Mouse (Mus musculus) B cell, adult 67 days (primary cell): ENCODE measurements around the gene Camk2n2. TPM values are rescaled to one million over a fixed set of nuclear protein-coding genes. Genes with fewer than 3 reads are reported as not detected.

Experiments
- total RNA-seq, 2 experiments: library from RNA; stranded (reverse); gene quantifications; 4 replicates each; pipeline ENCODE4 v1.2.4; 2023

The Camk2n2 gene
- total RNA-seq, result not detected

DNA sequence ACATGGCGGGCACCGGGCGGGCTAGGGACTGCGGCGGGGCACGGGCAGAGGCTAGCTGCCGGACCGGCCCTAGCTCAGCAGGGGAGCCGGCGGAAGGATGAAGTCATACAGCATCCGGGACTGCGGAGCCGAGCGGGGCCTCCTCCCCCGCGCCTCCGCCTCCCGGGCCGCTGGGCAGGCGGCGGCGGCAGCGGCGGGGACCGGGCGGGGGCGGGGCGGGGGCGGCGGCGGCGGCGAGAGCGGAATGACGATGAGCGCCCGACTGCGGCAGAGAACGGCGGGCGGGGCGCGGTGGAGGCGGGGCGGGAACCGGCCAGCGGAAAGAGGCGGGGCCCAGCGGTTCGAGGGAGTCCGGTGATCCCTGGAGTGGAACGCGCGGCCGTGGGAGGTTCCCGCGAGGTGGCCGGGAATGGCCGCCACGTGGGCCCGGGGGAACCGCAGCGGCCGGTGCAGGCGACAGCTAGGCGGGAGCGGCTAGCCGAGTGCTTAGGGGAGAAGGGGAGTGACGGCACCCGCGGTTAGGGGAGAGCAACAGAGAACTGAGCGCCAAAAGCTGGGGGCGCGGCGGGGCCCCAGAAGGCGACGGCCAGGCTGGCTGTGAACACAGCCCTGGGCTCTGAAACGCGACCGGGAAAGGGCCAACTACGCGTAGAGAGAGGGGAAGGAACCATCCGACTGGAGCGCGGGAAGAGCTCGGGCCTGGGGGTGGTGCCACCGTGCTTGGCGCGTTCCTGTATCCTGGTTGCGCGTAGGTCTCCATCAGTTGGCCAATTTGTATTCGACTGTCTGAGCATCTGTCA, at the start of gene Camk2n2:
Gene Camk2n2 (minus strand): TSS at position 97 of the 800 bp plus-strand sequence.

DNA sequence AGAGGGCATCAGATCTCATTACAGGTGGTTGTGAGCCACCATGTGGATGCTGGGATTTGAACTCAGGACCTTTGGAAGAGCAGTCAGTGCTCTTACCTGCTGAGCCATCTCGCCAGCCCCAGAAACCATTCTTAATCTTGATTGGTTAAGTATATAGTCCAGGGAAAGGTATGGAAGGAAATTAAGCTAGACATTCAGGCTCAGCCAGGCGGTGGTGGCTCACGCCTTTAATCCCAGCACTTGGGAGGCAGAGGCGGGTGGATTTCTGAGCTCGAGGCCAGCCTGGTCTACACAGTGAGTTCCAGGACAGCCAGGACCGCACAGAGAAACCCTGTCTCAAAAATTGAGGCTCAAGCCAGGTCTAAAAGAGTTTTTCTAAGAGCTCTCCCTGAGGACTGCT, 46.9 kb upstream of the Camk2n2 start, which contains the start of gene Eif4g1:
Gene Eif4g1 (plus strand): TSS at position 301 of the 400 bp plus-strand sequence.

DNA sequence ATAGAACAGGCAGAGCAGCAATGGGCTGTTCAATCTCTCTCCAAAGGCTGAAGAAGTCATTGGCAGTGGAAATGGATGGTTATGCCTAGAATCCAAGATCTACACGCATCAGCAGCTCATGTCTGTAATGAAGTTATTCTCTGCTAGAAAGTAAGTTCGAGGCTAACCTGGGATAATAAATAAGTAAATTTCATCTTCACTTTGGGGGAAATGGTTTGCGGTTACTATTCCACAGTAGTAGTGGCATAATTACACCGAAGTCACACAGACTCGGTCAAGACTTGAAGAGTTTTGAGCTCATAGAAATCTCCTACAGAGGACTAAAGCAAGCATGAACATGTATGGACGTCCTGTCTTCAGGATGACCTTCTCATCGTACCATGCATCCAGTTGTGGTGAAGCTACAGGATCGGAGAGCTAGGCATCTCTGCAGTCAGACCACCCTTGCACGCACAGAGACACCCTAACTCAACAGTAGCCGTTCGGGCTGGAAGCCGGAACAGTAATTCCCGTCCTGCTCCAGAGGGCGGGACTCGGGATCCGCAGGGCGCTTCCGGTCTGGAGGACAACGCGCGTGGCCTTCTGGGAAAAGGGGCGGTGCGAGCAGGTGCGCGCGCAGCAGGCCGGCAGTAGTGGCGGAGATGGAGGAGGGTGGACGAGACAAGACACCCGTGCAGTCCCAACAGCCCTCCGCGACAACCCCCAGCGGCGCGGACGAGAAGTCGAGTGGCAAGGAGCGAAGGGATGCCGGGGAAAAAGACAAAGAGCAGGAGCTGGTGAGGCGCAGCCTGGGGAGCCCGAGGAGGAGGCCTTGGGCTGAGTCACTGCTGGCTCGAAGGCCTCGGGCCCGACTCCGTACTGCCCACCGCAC, 30.2 kb upstream of the Camk2n2 start, which contains the start of gene Psmd2:
Gene Psmd2 (plus strand): TSS at position 577 of the 871 bp plus-strand sequence.

DNA sequence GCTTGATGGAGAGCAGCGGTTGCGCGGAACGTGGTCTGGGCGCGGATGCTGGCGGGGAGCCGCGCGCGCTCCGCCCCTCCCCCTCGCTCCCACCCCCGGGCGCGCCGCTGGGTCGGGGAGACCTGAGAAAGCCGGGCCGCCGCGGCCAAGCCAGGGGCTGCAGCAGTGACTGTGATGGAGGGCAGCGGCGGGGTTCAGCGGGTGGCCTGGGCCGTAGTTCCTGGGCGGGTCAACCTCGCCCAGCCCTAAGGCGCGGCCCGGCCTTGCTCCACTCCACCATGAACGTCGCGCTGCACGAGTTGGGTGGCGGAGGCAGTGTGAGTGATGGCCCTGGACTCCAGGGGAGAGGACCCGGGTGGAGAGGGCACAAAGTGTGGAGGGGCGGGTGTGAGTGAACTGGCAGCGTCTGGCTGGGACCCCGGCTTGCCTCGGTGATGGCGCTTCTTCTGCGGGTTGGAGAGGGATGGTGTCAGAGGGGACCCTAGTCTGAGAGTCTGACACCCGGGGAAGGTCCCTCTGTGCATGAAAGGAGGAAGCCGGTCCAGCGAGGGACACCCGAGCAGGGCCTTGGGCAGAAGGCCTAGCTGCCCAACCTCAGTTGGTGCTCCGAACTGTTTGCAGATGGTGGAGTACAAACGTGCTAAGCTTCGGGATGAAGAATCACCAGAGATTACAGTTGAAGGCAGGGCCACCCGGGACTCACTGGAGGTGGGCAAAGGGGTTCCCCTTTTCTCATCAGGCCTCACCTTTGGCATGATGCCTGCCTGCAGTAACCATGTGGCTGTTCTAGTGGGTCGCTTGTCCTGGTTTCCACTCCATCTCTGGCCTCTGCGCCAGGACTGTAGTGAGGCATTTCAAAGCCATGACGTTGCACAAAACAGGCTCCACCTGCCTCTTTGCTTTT, 8.9 kb upstream of the Camk2n2 start, which contains the start of gene Ece2:
Gene Ece2 (plus strand): TSS at position 98 of the 904 bp plus-strand sequence.

DNA sequence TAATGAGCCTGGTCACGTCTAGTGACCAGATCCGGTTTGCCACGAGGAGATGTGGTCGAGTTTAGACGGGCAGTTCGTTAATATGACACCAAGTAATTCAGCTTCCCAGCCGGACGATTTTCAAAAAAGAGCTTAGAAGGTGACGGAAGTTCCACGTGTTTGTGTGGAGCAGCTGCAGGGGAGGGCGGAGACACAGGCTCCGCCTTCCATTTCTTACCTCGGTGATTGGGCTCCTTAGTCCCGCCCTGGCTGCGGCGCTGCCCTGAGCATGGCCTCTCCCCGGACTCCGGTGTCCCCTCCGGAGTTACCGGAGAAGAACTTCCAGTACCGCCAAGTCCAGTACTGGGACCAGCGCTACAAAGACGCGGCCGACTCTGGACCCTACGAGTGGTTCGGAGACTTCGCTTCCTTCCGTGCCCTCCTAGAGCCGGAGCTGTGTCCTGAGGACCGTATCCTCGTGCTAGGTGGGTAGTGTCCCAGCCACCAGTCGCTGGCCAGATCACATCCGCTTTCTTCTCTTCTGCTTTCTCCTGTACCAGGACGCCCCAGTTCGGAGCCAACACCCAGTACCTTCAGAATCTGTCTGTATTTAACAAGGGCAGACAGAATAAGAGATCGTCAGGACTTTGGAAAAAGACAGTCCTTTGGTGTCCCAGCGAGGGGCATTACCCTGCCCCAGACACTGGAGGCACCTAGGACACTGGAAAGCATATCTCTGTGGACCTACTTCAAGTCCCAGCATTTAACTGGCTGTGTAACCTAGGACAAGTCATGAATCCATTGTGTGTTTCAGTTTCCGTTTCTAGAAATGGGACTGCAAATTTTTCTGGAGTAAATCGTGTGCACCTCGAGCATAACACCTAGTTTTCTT, 9.5 kb downstream of the Camk2n2 start, which contains the start of the genes Eef1akmt4, Gm49333 and Alg3:
Gene Eef1akmt4 (plus strand): TSS at position 237 of the 871 bp plus-strand sequence.
Gene Gm49333 (plus strand): TSS at position 254 of the 871 bp plus-strand sequence.
Gene Alg3 (minus strand): TSS at position 379 of the 871 bp plus-strand sequence.

DNA sequence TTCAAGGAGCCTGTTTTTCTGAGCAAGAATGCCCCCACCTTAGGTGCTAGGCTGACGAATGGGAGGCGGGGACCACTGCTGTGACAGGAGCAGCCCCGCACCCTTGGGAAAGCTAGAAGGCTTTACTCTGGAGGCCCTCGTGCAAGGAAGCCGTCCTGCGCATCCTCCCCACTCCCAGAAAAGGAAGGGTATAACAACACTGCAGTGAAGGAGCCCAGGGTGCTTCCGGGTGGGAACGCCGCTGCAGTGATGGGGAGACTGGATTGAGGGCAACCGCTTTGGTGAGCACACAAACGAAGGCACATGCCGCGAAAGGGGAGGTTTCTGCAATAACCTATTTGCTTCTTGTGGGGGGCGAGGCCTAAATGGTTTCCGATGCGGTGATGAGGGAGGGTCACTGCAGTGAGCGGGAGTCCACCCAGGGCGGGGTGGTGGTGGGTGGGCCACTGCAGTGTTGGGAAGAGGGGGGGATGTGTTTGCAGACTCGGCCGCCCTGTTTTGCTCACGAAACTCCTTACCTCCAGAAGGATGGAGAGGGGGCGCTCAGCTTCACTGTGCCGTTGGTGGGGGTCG, 31.6 kb downstream of the Camk2n2 start, which contains the start of gene Vwa5b2:
Gene Vwa5b2 (plus strand): TSS at position 106 of the 573 bp plus-strand sequence.

Other genes starting within 250 kb of the Camk2n2 start
- gene Abcc5, start 194.9 kb downstream of the Camk2n2 start, total RNA-seq, result 10 to 100 TPM; 26.9 to 35.2 TPM
- gene Eif2b5, start 122.5 kb downstream of the Camk2n2 start, total RNA-seq, result 10 to 100 TPM; 45.2 to 48.4 TPM
- 10 to 100 TPM; 44.6 to 48.6 TPM for gene Dvl3, start 104.3 kb downstream of the Camk2n2 start, total RNA-seq
- 100 to 1,000 TPM; 196 to 208 TPM for gene Ap2m1, start 85.8 kb downstream of the Camk2n2 start, total RNA-seq
- gene Abcf3, start 72.7 kb downstream of the Camk2n2 start, total RNA-seq, result 100 to 1,000 TPM; 121 to 127 TPM
- under 1 TPM in 1 of 2 experiments, not detected in 1; 0.27 TPM for gene Vwa5b2, start 31.8 kb downstream of the Camk2n2 start, total RNA-seq
- gene Eef1akmt4, start 9.7 kb downstream of the Camk2n2 start, total RNA-seq, result 1 to 10 TPM; 3.9 to 4.0 TPM
- not detected for gene Gm49333, start 9.7 kb downstream of the Camk2n2 start, total RNA-seq
- 10 to 100 TPM; 10.9 to 13.9 TPM for gene Alg3, start 9.6 kb downstream of the Camk2n2 start, total RNA-seq
- gene Ece2, start 8.5 kb upstream of the Camk2n2 start, total RNA-seq, result not detected
- 100 to 1,000 TPM; 113 to 130 TPM for gene Psmd2, start 30.4 kb upstream of the Camk2n2 start, total RNA-seq
- gene Eif4g1, start 47.0 kb upstream of the Camk2n2 start, total RNA-seq, result 100 to 1,000 TPM; 321 to 333 TPM
- gene Fam131a, start 72.0 kb upstream of the Camk2n2 start, total RNA-seq, result 1 to 10 TPM; 1.2 to 4.0 TPM
- 10 to 100 TPM; 12.8 to 16.9 TPM for gene Polr2h, start 96.4 kb upstream of the Camk2n2 start, total RNA-seq
- 1 to 10 TPM; 3.5 to 3.9 TPM for gene Clcn2, start 96.5 kb upstream of the Camk2n2 start, total RNA-seq
- gene Chrd, start 111.8 kb upstream of the Camk2n2 start, total RNA-seq, result not detected
- gene Thpo, start 113.2 kb upstream of the Camk2n2 start, total RNA-seq, result not detected